Mouse (Mus musculus) heart, postnatal 10 days (tissue): ENCODE results near the gene Zfp940. TPM values are rescaled to one million over a fixed set of nuclear protein-coding genes. Genes with fewer than 3 reads are reported as not detected.
"Not testable (repeated sequence)": the region's sequence is repeated elsewhere in the genome, so short reads cannot be mapped to it uniquely, and the experiment has no call there.

Source experiments
- DNase-seq, 2 experiments: peaks; one replicate each; pipeline ENCODE4 v3.0.0; 2021
- intact Hi-C: fragments of 180-260 bp; cut with DNase I; formaldehyde crosslinking; loops from one replicate; pipeline ENCODE4 v1.15.1; 2025
- total RNA-seq, 2 experiments: library from RNA; stranded (reverse); gene quantifications; 2 replicates each; pipeline ENCODE4 v1.2.3; 2021

Zfp940 gene
- total RNA-seq, result under 1 TPM; 0.37 to 0.48 TPM

GRCm38 (mm10) chr7:29853219-29853842 is at the start of gene Zfp940:
TSS of gene Zfp940 (minus strand) at chr7:29853669.
- intact Hi-C loops, result loop anchor here (5.0 kb wide), 1 partner anchor 86 kb away; the partner anchor contains the start of gene Zfp84

GRCm38 (mm10) chr7:29898351-29898750 is 44.9 kb upstream of the Zfp940 start:
- intact Hi-C loops, result no loop called here
- DNase-seq, result no peak

More at GRCm38 (mm10) chr7:29853219-29853842, at the start of gene Zfp940:
- DNase-seq, result peak; percentile 87 to 89

GRCm38 (mm10) chr7:29892756-29893155 is 39.3 kb upstream of the Zfp940 start:
- intact Hi-C loops, result no loop called here
- DNase-seq, result no peak

GRCm38 (mm10) chr7:29890501-29890900 is 37.0 kb upstream of the Zfp940 start:
- intact Hi-C loops, result no loop called here
- DNase-seq, result no peak

- intact Hi-C loops, result no loop called here
Observed at GRCm38 (mm10) chr7:29880916-29881315, 27.4 kb upstream of the Zfp940 start.

GRCm38 (mm10) chr7:29880056-29880455 is 26.6 kb upstream of the Zfp940 start:
- DNase-seq, result no peak
- intact Hi-C loops, result no loop called here

More at GRCm38 (mm10) chr7:29880916-29881315, 27.4 kb upstream of the Zfp940 start:
- DNase-seq, result no peak

- intact Hi-C loops, result not testable (repeated sequence)
Observed at GRCm38 (mm10) chr7:29877561-29877960, 24.1 kb upstream of the Zfp940 start.

GRCm38 (mm10) chr7:29874256-29874655 is 20.8 kb upstream of the Zfp940 start:
- no peak for DNase-seq
- intact Hi-C loops, result no loop called here

More at GRCm38 (mm10) chr7:29877561-29877960, 24.1 kb upstream of the Zfp940 start:
- not testable (repeated sequence) for DNase-seq

GRCm38 (mm10) chr7:29861660-29862059 is 8.2 kb upstream of the Zfp940 start:
- no peak for DNase-seq
- intact Hi-C loops, result loop anchor here (5.0 kb wide), 1 partner anchor 41 kb away; no protein-coding TSS in a partner anchor

GRCm38 (mm10) chr7:29859532-29860517 is 6.4 kb upstream of the Zfp940 start, which contains the start of gene Zfp420:
TSS of gene Zfp420 (plus strand) at chr7:29859979.
- DNase-seq, result peak; percentile 92 to 93
- intact Hi-C loops, result loop anchor here (5.0 kb wide), 1 partner anchor 42 kb away; no protein-coding TSS in a partner anchor

GRCm38 (mm10) chr7:29852831-29853218 is 644 bp downstream of the Zfp940 start:
- no peak for DNase-seq
- intact Hi-C loops, result loop anchor here (5.0 kb wide), 1 partner anchor 86 kb away; the partner anchor contains the start of gene Zfp84

- intact Hi-C loops, result no loop called here
- no peak for DNase-seq
Observed at GRCm38 (mm10) chr7:29844616-29845015, 8.9 kb downstream of the Zfp940 start.

GRCm38 (mm10) chr7:29842105-29842504 is 11.4 kb downstream of the Zfp940 start:
- no peak for DNase-seq

GRCm38 (mm10) chr7:29839256-29839655 is 14.2 kb downstream of the Zfp940 start:
- no peak for DNase-seq
- intact Hi-C loops, result no loop called here

More at GRCm38 (mm10) chr7:29842105-29842504, 11.4 kb downstream of the Zfp940 start:
- intact Hi-C loops, result no loop called here

- no peak for DNase-seq
- intact Hi-C loops, result no loop called here
Observed at GRCm38 (mm10) chr7:29836816-29837215, 16.7 kb downstream of the Zfp940 start.

- no peak for DNase-seq
Observed at GRCm38 (mm10) chr7:29829804-29830203, 23.7 kb downstream of the Zfp940 start.

GRCm38 (mm10) chr7:29828001-29828400 is 25.5 kb downstream of the Zfp940 start:
- DNase-seq, result no peak
- intact Hi-C loops, result no loop called here

More at GRCm38 (mm10) chr7:29829804-29830203, 23.7 kb downstream of the Zfp940 start:
- intact Hi-C loops, result no loop called here

GRCm38 (mm10) chr7:29818619-29819254 is 34.7 kb downstream of the Zfp940 start:
- intact Hi-C loops, result loop anchor here (1.0 to 5.0 kb wide), 3 partner anchors 36 to 88 kb away; partner anchors contain the start of genes Zfp27, Zfp30 and Zfp84
- peak; percentile 91 to 92 for DNase-seq

GRCm38 (mm10) chr7:29815910-29816429 is 37.5 kb downstream of the Zfp940 start, which contains the start of gene Zfp790:
TSS of gene Zfp790 (plus strand) at chr7:29816114.
- intact Hi-C loops, result loop anchor here (5.0 kb wide), 1 partner anchor 34 kb away; the partner anchor contains the start of gene Zfp30

More at GRCm38 (mm10) chr7:29815910-29816429, 37.5 kb downstream of the Zfp940 start, which contains the start of gene Zfp790:
- DNase-seq, result peak; percentile 93
